Mouse (Mus musculus) stomach, postnatal 0 days (tissue): Measurements from ENCODE around the gene Calm2. TPM values are rescaled to one million over a fixed set of nuclear protein-coding genes. Genes with fewer than 3 reads are reported as not detected.

Source experiments
- ATAC-seq: fragments of 200-750 bp; cut with Nextera tagmentation; 2 replicates; pipeline ENCODE4 v1.8.0; 2017; ENCODE audit not compliant: low FRiP score, low TSS enrichment
- DNase-seq: peaks from one replicate; pipeline ENCODE4 v3.0.0-alpha.2; 2016; ENCODE audit warnings: low spot score
- H3K27ac ChIP-seq: fragments of 300-500 bp; sonication (generic); replicated peaks from 2 replicates; pipeline ENCODE4 v1.5.1; 2014; ENCODE audit warnings: mild to moderate bottlenecking, control low read depth
- H3K27me3 ChIP-seq: fragments of 300-500 bp; sonication (generic); 2 replicates; pipeline ENCODE4 v1.6.1; 2014; ENCODE audit warnings: low read length; ENCODE audit not compliant: control insufficient read depth, insufficient read depth
- H3K36me3 ChIP-seq: fragments of 300-500 bp; sonication (generic); 2 replicates; pipeline ENCODE4 v1.6.1; 2014; ENCODE audit warnings: low read length, mixed read lengths; ENCODE audit not compliant: control insufficient read depth, insufficient read depth
- H3K4me1 ChIP-seq: fragments of 300-500 bp; sonication (generic); replicated peaks from 2 replicates; pipeline ENCODE4 v1.6.1; 2014; ENCODE audit warnings: antibody characterized with exemption; ENCODE audit not compliant: control insufficient read depth, insufficient read depth
- H3K4me2 ChIP-seq: fragments of 300-500 bp; sonication (generic); replicated peaks from 2 replicates; pipeline ENCODE4 v1.6.1; 2014; ENCODE audit warnings: low read depth, mild to moderate bottlenecking, control low read depth, moderate library complexity
- H3K4me3 ChIP-seq: fragments of 300-500 bp; sonication (generic); 2 replicates; pipeline ENCODE4 v1.5.1; 2014; ENCODE audit warnings: low read depth, low read length, control low read depth
- H3K9ac ChIP-seq: fragments of 300-500 bp; sonication (generic); 2 replicates; pipeline ENCODE4 v1.6.1; 2014; ENCODE audit warnings: mild to moderate bottlenecking, low read length, control low read depth, mixed read lengths
- H3K9me3 ChIP-seq: fragments of 300-500 bp; sonication (generic); 2 replicates; pipeline ENCODE4 v1.6.1; 2016; ENCODE audit warnings: low read length; ENCODE audit not compliant: control insufficient read depth
- CTCF ChIP-seq: IDR thresholded peaks from 2 replicates; pipeline ENCODE4 v1.5.1; 2016; ENCODE audit warnings: antibody characterized with exemption, low read depth, mild to moderate bottlenecking, moderate library complexity
- EP300 ChIP-seq: optimal IDR thresholded peaks from 2 replicates; pipeline ENCODE3; 2016; ENCODE audit warnings: antibody characterized with exemption
- WGBS: fragments of 180-500 bp; shearing (Covaris S2); extraction: QIAGEN DNeasy Blood & Tissue Kit; methylation state at CpG from one replicate; pipeline ENCODE4 v1.1.7; 2014; 5-methylcytosine and 5-hydroxymethylcytosine counted together
- polyA plus RNA-seq: library from polyadenylated mRNA; unstranded; fragments of >200 nt; fragmentation: Nextera tagmentation; extraction: Ambion mirVana; gene quantifications from 2 replicates; pipeline ENCODE4 v1.2.1, GENCODE M21; 2015

Calm2 gene
- polyA plus RNA-seq, 1 experiment from 2014 or later: 848 TPM

DNA sequence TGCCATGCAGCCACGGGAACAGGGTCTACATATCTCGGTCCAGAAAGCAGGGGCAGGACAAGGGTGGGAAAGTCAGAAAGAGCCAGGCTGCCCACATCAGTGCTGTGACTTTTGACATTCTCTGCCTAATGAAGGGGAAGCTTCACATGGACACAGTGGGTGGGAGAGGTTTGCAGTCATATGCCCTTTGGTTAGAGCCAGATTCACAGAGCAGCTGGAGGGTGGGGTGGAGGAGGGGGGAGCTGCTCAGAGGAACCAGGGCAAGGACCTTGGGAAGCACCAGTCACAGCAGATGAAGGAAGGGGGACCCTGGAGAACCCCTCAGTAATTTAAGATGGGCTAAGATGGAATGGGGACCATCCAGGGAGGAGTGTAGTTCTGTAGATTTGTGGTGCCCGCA is 60.9 kb downstream of the Calm2 start:
- Histone ChIP-seq H3K4me2 (no peak overlapping the region), H3K36me3 (no peaks in the 10 kb centered on the region), H3K9me3 (no peaks in the 10 kb centered on the region), H3K4me1 (no peaks in the 10 kb centered on the region), H3K27ac (no peak overlapping the region), H3K27me3 (no peaks in the 10 kb centered on the region), H3K4me3 (no peak overlapping the region), H3K9ac (no peak overlapping the region)
- TF ChIP-seq EP300 (no peak), CTCF (no peak)
- ATAC-seq: no peak
- no peak for DNase-seq
- 66% methylated on average over 3 of the region's 3 CpGs for WGBS

Other genes starting within 250 kb of the Calm2 start
- 80.4 and 84.4 TPM in 2 replicates for gene Mcfd2, start 181.0 kb downstream of the Calm2 start, polyA plus RNA-seq
- 19.9 and 21.2 TPM in 2 replicates for gene Ttc7, start 164.0 kb downstream of the Calm2 start, polyA plus RNA-seq
- gene Stpg4, start 19.2 kb downstream of the Calm2 start, polyA plus RNA-seq: not detected in 2 replicates
- gene Epcam, start 189.0 kb upstream of the Calm2 start, polyA plus RNA-seq: 308 and 316 TPM in 2 replicates
- gene Msh2, start 225.4 kb upstream of the Calm2 start, polyA plus RNA-seq: 21.6 and 22.7 TPM in 2 replicates